Mouse (Mus musculus) CH12.LX (cell line): ENCODE results near the gene Doc2g. TPM values are rescaled to one million over a fixed set of nuclear protein-coding genes. Genes with fewer than 3 reads are reported as not detected.

Experiments used
- DNase-seq: peaks from one replicate; pipeline ENCODE4 v3.0.0-alpha.2; 2013; ENCODE audit errors: extremely low read depth
- H3K27ac ChIP-seq: 2 replicates; pipeline ENCODE4 v1.5.1; 2012; ENCODE audit warnings: low read depth, mild to moderate bottlenecking, control low read depth, moderate library complexity; ENCODE audit not compliant: insufficient read depth
- H3K27me3 ChIP-seq: replicated peaks from 2 replicates; pipeline ENCODE3; 2012; ENCODE audit warnings: inconsistent platforms
- H3K36me3 ChIP-seq, 2 experiments: replicated peaks in 1 of 2; 2 replicates each; pipeline versions ENCODE3 to v1.6.1; 2012; ENCODE audit warnings: inconsistent platforms in 1 of 2, low read length in 1 of 2, mild to moderate bottlenecking in 1 of 2, mixed read lengths in 1 of 2, moderate library complexity in 1 of 2; ENCODE audit not compliant: control insufficient read depth in 1 of 2, insufficient read depth in 1 of 2
- H3K4me1 ChIP-seq, 2 experiments: 2 replicates each; pipeline ENCODE4 v1.6.1; 2012; ENCODE audit warnings: inconsistent platforms in 1 of 2, moderate library complexity in 1 of 2; ENCODE audit not compliant: insufficient read depth in 2 of 2, control insufficient read depth in 1 of 2
- H3K4me2 ChIP-seq: 2 replicates; pipeline ENCODE4 v1.6.1; 2012; ENCODE audit warnings: low read depth, mild to moderate bottlenecking, control low read depth; ENCODE audit not compliant: poor library complexity, insufficient read depth, severe bottlenecking
- H3K4me3 ChIP-seq, 3 experiments: fragments of 150-350 bp in 1 of 3; sonication (generic) in 1 of 3; replicated peaks in 1 of 3; 2 replicates each; pipeline versions ENCODE3 to v1.5.1; 2011 to 2012; ENCODE audit warnings: low read depth in 2 of 3, low read length in 2 of 3, mild to moderate bottlenecking in 2 of 3, moderate library complexity in 2 of 3, control low read depth in 1 of 3, improper control_type of control experiment in 1 of 3, inconsistent platforms in 1 of 3, mixed read lengths in 1 of 3; ENCODE audit not compliant: poor library complexity in 1 of 3
- H3K79me2 ChIP-seq: replicated peaks from 2 replicates; pipeline ENCODE4 v1.6.1; 2012; ENCODE audit warnings: mild to moderate bottlenecking, moderate library complexity; ENCODE audit not compliant: control insufficient read depth, poor library complexity, insufficient read depth, severe bottlenecking; ENCODE audit errors: extremely low read depth
- H3K9ac ChIP-seq: 2 replicates; pipeline ENCODE4 v1.6.1; 2012; ENCODE audit warnings: low read depth, mild to moderate bottlenecking, control low read depth, moderate library complexity; ENCODE audit not compliant: insufficient read depth
- H3K9me3 ChIP-seq: replicated peaks from 2 replicates; pipeline ENCODE3; 2012; ENCODE audit warnings: low read length, inconsistent platforms, mixed read lengths
- CHD1 ChIP-seq: IDR thresholded peaks from 2 replicates; pipeline ENCODE4 v1.6.1; 2012; ENCODE audit warnings: low read depth, low read length, improper control_type of control experiment, inconsistent platforms
- ELF1 ChIP-seq: IDR thresholded peaks from 2 replicates; pipeline ENCODE4 v1.6.1; 2014; ENCODE audit warnings: low read depth, mild to moderate bottlenecking, inconsistent platforms, low read length, improper control_type of control experiment
- ETS1 ChIP-seq: conservative IDR thresholded peaks from 2 replicates; pipeline ENCODE4 v1.6.1; 2012; ENCODE audit warnings: low read depth, mild to moderate bottlenecking, inconsistent platforms, low read length, improper control_type of control experiment, moderate library complexity
- GABPA ChIP-seq: IDR thresholded peaks from 2 replicates; pipeline ENCODE4 v1.6.1; 2012; ENCODE audit warnings: low read depth, low read length, improper control_type of control experiment, inconsistent platforms; ENCODE audit not compliant: insufficient replicate concordance
- JUND ChIP-seq: conservative IDR thresholded peaks from 2 replicates; pipeline ENCODE4 v1.6.1; 2011; ENCODE audit warnings: low read depth, low read length, improper control_type of control experiment
- MAFK ChIP-seq: IDR thresholded peaks from 2 replicates; pipeline ENCODE4 v1.6.1; 2011; ENCODE audit warnings: low read length, improper control_type of control experiment; ENCODE audit not compliant: insufficient replicate concordance
- MEF2A ChIP-seq: IDR thresholded peaks from 2 replicates; pipeline ENCODE4 v1.6.1; 2014; ENCODE audit warnings: low read depth, mild to moderate bottlenecking, inconsistent platforms, low read length, improper control_type of control experiment, borderline replicate concordance
- MYC ChIP-seq: IDR thresholded peaks from 2 replicates; pipeline ENCODE4 v1.6.1; 2011; ENCODE audit warnings: low read depth, mild to moderate bottlenecking, improper control_type of control experiment, low read length
- NRF1 ChIP-seq: IDR thresholded peaks from 2 replicates; pipeline ENCODE4 v1.6.1; 2014; ENCODE audit warnings: low read depth, mild to moderate bottlenecking, inconsistent platforms, low read length, improper control_type of control experiment, moderate library complexity
- PAX5 ChIP-seq: IDR thresholded peaks from 2 replicates; pipeline ENCODE4 v1.6.1; 2012; ENCODE audit warnings: low read length, inconsistent platforms, mixed read lengths
- POLR2AphosphoS2 ChIP-seq: IDR thresholded peaks from 2 replicates; pipeline ENCODE4 v1.6.1; 2011; ENCODE audit warnings: low read depth, low read length, improper control_type of control experiment
- SIN3A ChIP-seq: IDR thresholded peaks from 2 replicates; pipeline ENCODE4 v1.6.1; 2012; ENCODE audit warnings: low read length, improper control_type of control experiment, inconsistent platforms
- TCF12 ChIP-seq: IDR thresholded peaks from 2 replicates; pipeline ENCODE4 v1.6.1; 2014; ENCODE audit warnings: low read depth, mild to moderate bottlenecking, inconsistent platforms, low read length, improper control_type of control experiment
- UBTF ChIP-seq: IDR thresholded peaks from 2 replicates; pipeline ENCODE4 v1.6.1; 2012; ENCODE audit warnings: low read depth, mild to moderate bottlenecking, inconsistent platforms, low read length, improper control_type of control experiment, moderate library complexity
- USF1 ChIP-seq: IDR thresholded peaks from 2 replicates; pipeline ENCODE4 v1.6.1; 2014; ENCODE audit warnings: low read depth, mild to moderate bottlenecking, inconsistent platforms, low read length, improper control_type of control experiment
- USF2 ChIP-seq: conservative IDR thresholded peaks from 2 replicates; pipeline ENCODE4 v1.6.1; 2011; ENCODE audit warnings: low read depth, low read length, improper control_type of control experiment
- ZC3H11A ChIP-seq: IDR thresholded peaks from 2 replicates; pipeline ENCODE4 v1.6.1; 2012; ENCODE audit warnings: low read depth, mild to moderate bottlenecking, inconsistent platforms, low read length, improper control_type of control experiment
- ZMIZ1 ChIP-seq: IDR thresholded peaks from 2 replicates; pipeline ENCODE4 v1.6.1; 2012; ENCODE audit warnings: low read depth, mild to moderate bottlenecking, inconsistent platforms, low read length, improper control_type of control experiment
- ZNF384 ChIP-seq: IDR thresholded peaks from 2 replicates; pipeline ENCODE4 v1.6.1; 2012; ENCODE audit warnings: low read depth, low read length, improper control_type of control experiment, inconsistent platforms
- dilution Hi-C: fragments of 300-500 bp; cut with MboI; formaldehyde crosslinking; loops from 2 replicates; pipeline ENCODE4 v1.14.3; 2020; ENCODE audit warnings: low sequenced_read_pairs; ENCODE audit not compliant: extremely low pct_unique_long_range_greater_than_20kb, extremely low pct_ligation_motif_present
- in situ Hi-C: fragments of 300-500 bp; cut with MboI; formaldehyde crosslinking; loops from 3 replicates; pipeline ENCODE4 v1.14.3; 2019; ENCODE audit warnings: low sequenced_read_pairs, low pct_ligation_motif_present, low pct_unique_long_range_greater_than_20kb, mixed read lengths
- polyA plus RNA-seq: library from polyadenylated mRNA; unstranded; fragments of >175 nt; gene quantifications from 2 replicates; pipeline ENCODE4 v1.2.1, GENCODE M21; 2012; ENCODE audit warnings: low read depth; ENCODE audit not compliant: insufficient read length
- total RNA-seq, 2 experiments: library from RNA; depleted of rRNA; stranded (reverse); fragments of 300-350 nt in 1 of 2; fragments of >200 nt in 1 of 2; gene quantifications; 2 replicates each; pipeline ENCODE4 v1.2.3; 2012 to 2014

The Doc2g gene
- total RNA-seq (2012; rRNA removed) (4.4 and 5.2 TPM in 2 replicates), total RNA-seq (2014; rRNA removed) (2.1 and 2.7 TPM in 2 replicates), polyA plus RNA-seq (5.7 and 6.4 TPM in 2 replicates)

DNA sequence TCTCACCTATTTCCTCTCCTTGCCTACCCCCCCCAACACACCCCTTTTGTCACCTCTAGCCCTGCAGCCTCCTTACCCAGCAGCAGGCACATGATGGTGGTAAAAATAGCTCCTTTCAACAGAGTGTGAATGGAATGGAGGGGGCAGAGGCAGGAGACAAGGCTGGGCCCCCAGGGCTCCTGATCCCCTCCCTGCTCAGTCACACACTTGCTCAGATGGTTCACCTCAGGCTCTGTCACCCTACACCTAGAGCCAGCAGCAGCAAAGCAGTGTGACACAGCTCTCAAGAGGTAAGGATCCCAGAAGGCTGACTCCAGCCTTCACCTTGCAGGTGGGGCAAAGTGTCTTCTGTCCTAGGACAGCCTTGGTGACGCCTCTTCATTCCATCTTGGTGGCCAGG, at the start of gene Doc2g:
Doc2g (plus strand) TSS at position 202 of the 400 bp plus-strand sequence.
- Histone ChIP-seq H3K4me3 (no peak within 1 kb of the TSS), H3K4me2 (no peak within 1 kb of the TSS), H3K36me3 (peaks cover 33 to 61% of the 10 kb centered on the region in 2 experiments), H3K27me3 (no peaks in the 10 kb centered on the region), H3K4me1 (peaks cover 11 to 23% of the 10 kb centered on the region in 2 experiments), H3K9ac (no peak within 1 kb of the TSS), H3K9me3 (no peaks in the 10 kb centered on the region), H3K79me2 (no peaks in the 10 kb centered on the region), H3K27ac (no peak within 1 kb of the TSS)
- no peak for DNase-seq
- in situ Hi-C loops = no loop called here
- TF ChIP-seq PAX5 = no peak
- no peak for TF ChIP-seq JUND
- no peak for TF ChIP-seq CHD1
- TF ChIP-seq TCF12 = no peak
- no peak for TF ChIP-seq MYC
- TF ChIP-seq MEF2A = no peak
- no peak for TF ChIP-seq ELF1
- TF ChIP-seq POLR2AphosphoS2 = no peak
- TF ChIP-seq GABPA = no peak
- TF ChIP-seq USF1 = no peak
- dilution Hi-C loops = no loop called here

DNA sequence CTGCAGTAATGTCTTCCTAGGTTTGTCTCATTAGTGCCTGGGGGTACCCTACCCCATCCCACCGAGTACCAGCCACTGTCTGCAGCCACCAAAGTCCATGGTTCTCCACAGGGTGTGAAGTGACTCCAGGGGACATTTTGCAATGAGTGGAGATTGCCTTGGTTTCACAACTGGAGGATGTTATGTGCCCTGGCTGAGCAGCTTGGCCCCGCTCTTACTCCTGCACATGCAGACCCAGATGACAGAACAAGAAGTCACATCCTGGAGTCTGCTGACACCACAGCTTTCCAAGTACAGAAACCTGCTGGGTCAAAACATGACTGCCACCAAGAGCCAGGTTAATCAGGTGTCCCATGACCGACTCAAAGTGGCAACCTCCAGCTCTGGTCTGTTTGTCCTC, 48.1 kb upstream of the Doc2g start:
- Histone ChIP-seq H3K36me3 (peaks cover 5 to 6% of the 10 kb centered on the region in 2 experiments), H3K79me2 (no peaks in the 10 kb centered on the region), H3K4me2 (no peak overlapping the region), H3K9me3 (no peaks in the 10 kb centered on the region), H3K27me3 (no peaks in the 10 kb centered on the region), H3K27ac (no peak overlapping the region), H3K9ac (no peak overlapping the region), H3K4me3 (no peak overlapping the region), H3K4me1 (peaks cover 2 to 9% of the 10 kb centered on the region in 2 experiments; a peak in 3 of 4 replicates)
- dilution Hi-C loops (no loop called here), in situ Hi-C loops (no loop called here)
- DNase-seq = no peak
- no peak for TF ChIP-seq JUND
- no peak for TF ChIP-seq ZMIZ1
- no peak for TF ChIP-seq ZNF384
- TF ChIP-seq NRF1 = no peak
- no peak for TF ChIP-seq UBTF
- no peak for TF ChIP-seq MAFK
- TF ChIP-seq ZC3H11A = no peak
- TF ChIP-seq POLR2AphosphoS2 = no peak
- TF ChIP-seq GABPA = no peak
- TF ChIP-seq USF1 = no peak
- TF ChIP-seq ETS1 = no peak
- no peak for TF ChIP-seq SIN3A
- no peak for TF ChIP-seq USF2
